Mouse (Mus musculus): ENCODE results near the gene Pold1. TPM values are rescaled to one million over a fixed set of nuclear protein-coding genes. Genes with fewer than 3 reads are reported as not detected.

The Pold1 gene
- polyA plus RNA-seq, 2 experiments, result 37.5 to 46.7 TPM

GRCm38 (mm10) chr7:44590402-44591347 is 42.0 kb upstream of the Pold1 start, which contains the start of gene Kcnc3:
Gene Kcnc3 (plus strand): TSS chr7:44590664.
- DNase-seq (ENCODE audit: low read depth in 3 of 3, low spot score in 3 of 3) (peak; percentile 54 to 66 (median 63)), ATAC-seq (ENCODE audit: insufficient read depth) (peak; percentile 91)
- H3K36me3 ChIP-seq (replicated peaks; ENCODE audit: control insufficient read depth, insufficient read depth, low read depth), result no peaks in the 10 kb centered on the region
- no peaks in the 10 kb centered on the region for H3K9me3 ChIP-seq (ENCODE audit: control insufficient read depth, low read length)
- peaks cover 80% of the 10 kb centered on the region for H3K27me3 ChIP-seq (ENCODE audit: control insufficient read depth, insufficient read depth, low read length)
- no peak within 1 kb of the TSS for H3K27ac ChIP-seq
- peak within 1 kb of the TSS; percentile 63 for H3K4me2 ChIP-seq (ENCODE audit: low read depth)
- peak within 1 kb of the TSS; percentile 10 to 45; a peak in 3 of 4 replicates for H3K4me3 ChIP-seq (ENCODE audit: insufficient read depth in 1 of 2, low read depth in 2 of 2, low read length in 2 of 2)
- no peak within 1 kb of the TSS for H3K9ac ChIP-seq (replicated peaks)
- H3K4me1 ChIP-seq (replicated peaks; ENCODE audit: control insufficient read depth in 2 of 2, insufficient read depth in 2 of 2, low read length in 1 of 2), result peaks cover 0 to 1% of the 10 kb centered on the region in 2 experiments; a peak in 1 of 4 replicates
- WGBS (ENCODE audit: insufficient replicate concordance), result 1% methylated on average over 80 of the region's 80 CpGs
- TF ChIP-seq CTCF (IDR thresholded peaks at IDR 0.05; ENCODE audit: low read depth) (no peak), EP300 (IDR thresholded peaks at IDR 0.05; ENCODE audit: low read depth) (no peak)

- H3K4me1 ChIP-seq (replicated peaks; ENCODE audit: control insufficient read depth in 2 of 2, insufficient read depth in 2 of 2, low read length in 1 of 2), result peaks cover 0 to 1% of the 10 kb centered on the region in 2 experiments; a peak in 1 of 4 replicates
- no peak for ATAC-seq (ENCODE audit: insufficient read depth)
- H3K9me3 ChIP-seq (ENCODE audit: control insufficient read depth, low read length), result no peaks in the 10 kb centered on the region
- H3K36me3 ChIP-seq (replicated peaks; ENCODE audit: control insufficient read depth, insufficient read depth, low read depth), result no peaks in the 10 kb centered on the region
- no peak for TF ChIP-seq CTCF (IDR thresholded peaks at IDR 0.05; ENCODE audit: low read depth)
- peaks cover 87% of the 10 kb centered on the region for H3K27me3 ChIP-seq (ENCODE audit: control insufficient read depth, insufficient read depth, low read length)
- H3K4me3 ChIP-seq (ENCODE audit: insufficient read depth in 1 of 2, low read depth in 2 of 2, low read length in 2 of 2), result no peak overlapping the region
- no peak overlapping the region for H3K9ac ChIP-seq (replicated peaks)
- no peak for DNase-seq (ENCODE audit: low read depth in 3 of 3, low spot score in 3 of 3)
- WGBS (ENCODE audit: insufficient replicate concordance), result 4% methylated on average over 13 of the region's 13 CpGs
- no peak overlapping the region for H3K27ac ChIP-seq
- H3K4me2 ChIP-seq (ENCODE audit: low read depth), result peak overlapping the region; percentile 14; the same call in 1 of the 2 replicates
Measured at GRCm38 (mm10) chr7:44589946-44590345, 41.3 kb upstream of the Pold1 start.

- no peak for TF ChIP-seq EP300 (IDR thresholded peaks at IDR 0.05; ENCODE audit: low read depth)
- TF ChIP-seq CTCF (IDR thresholded peaks at IDR 0.05; ENCODE audit: low read depth), result no peak
- Histone ChIP-seq H3K27me3 (ENCODE audit: control insufficient read depth, insufficient read depth, low read length) (peaks cover 88% of the 10 kb centered on the region), H3K4me1 (replicated peaks; ENCODE audit: control insufficient read depth in 2 of 2, insufficient read depth in 2 of 2, low read length in 1 of 2) (peaks cover 0 to 1% of the 10 kb centered on the region in 2 experiments; a peak in 1 of 4 replicates), H3K9ac (replicated peaks) (no peak overlapping the region), H3K27ac (no peak overlapping the region), H3K4me3 (ENCODE audit: insufficient read depth in 1 of 2, low read depth in 2 of 2, low read length in 2 of 2) (peak overlapping the region; percentile 31 to 44), H3K9me3 (ENCODE audit: control insufficient read depth, low read length) (no peaks in the 10 kb centered on the region), H3K36me3 (replicated peaks; ENCODE audit: control insufficient read depth, insufficient read depth, low read depth) (no peaks in the 10 kb centered on the region), H3K4me2 (ENCODE audit: low read depth) (peak overlapping the region; percentile 49)
- WGBS (ENCODE audit: insufficient replicate concordance), result under 1% methylated on average over 31 of the region's 33 CpGs
- peak in 1 of 3 experiments; percentile 24 for DNase-seq (ENCODE audit: low read depth in 3 of 3, low spot score in 3 of 3)
- ATAC-seq (ENCODE audit: insufficient read depth), result peak; percentile 11; the same call in 1 of the 2 replicates
Measured at GRCm38 (mm10) chr7:44589149-44589548, 40.5 kb upstream of the Pold1 start.

DNA sequence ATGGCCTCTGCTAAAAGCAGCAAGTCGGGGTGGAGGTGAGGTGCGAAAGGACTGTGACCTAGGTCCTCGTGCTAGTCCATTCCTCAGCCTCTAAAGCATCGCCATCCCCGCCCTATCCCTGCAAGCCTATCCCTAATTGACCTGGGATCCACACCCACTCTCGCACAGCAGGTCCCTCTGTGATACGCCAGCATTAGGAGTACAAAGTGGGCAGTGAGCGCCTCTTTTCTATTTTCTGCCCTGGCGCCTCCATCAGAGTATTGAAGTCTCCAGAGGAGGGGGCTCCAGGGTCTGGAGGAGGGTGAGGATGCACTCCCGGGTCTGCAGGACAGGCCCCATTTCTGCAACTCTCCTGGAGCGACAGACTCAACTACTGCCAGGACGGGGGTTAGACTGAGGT is 39.7 kb upstream of the Pold1 start:
- Histone ChIP-seq H3K9me3 (ENCODE audit: control insufficient read depth, low read length) (no peaks in the 10 kb centered on the region), H3K27ac (no peak overlapping the region), H3K4me1 (replicated peaks; ENCODE audit: control insufficient read depth in 2 of 2, insufficient read depth in 2 of 2, low read length in 1 of 2) (peaks cover 0 to 1% of the 10 kb centered on the region in 2 experiments; a peak in 1 of 4 replicates), H3K4me2 (ENCODE audit: low read depth) (no peak overlapping the region), H3K4me3 (ENCODE audit: insufficient read depth in 1 of 2, low read depth in 2 of 2, low read length in 2 of 2) (no peak overlapping the region), H3K27me3 (ENCODE audit: control insufficient read depth, insufficient read depth, low read length) (peaks cover 83% of the 10 kb centered on the region), H3K36me3 (replicated peaks; ENCODE audit: control insufficient read depth, insufficient read depth, low read depth) (no peaks in the 10 kb centered on the region), H3K9ac (replicated peaks) (no peak overlapping the region)
- no peak for TF ChIP-seq EP300 (IDR thresholded peaks at IDR 0.05; ENCODE audit: low read depth)
- TF ChIP-seq CTCF (IDR thresholded peaks at IDR 0.05; ENCODE audit: low read depth), result no peak
- WGBS (ENCODE audit: insufficient replicate concordance), result 7% methylated on average over 12 of the region's 12 CpGs
- no peak for ATAC-seq (ENCODE audit: insufficient read depth)
- DNase-seq (ENCODE audit: low read depth in 3 of 3, low spot score in 3 of 3), result no peak

DNA sequence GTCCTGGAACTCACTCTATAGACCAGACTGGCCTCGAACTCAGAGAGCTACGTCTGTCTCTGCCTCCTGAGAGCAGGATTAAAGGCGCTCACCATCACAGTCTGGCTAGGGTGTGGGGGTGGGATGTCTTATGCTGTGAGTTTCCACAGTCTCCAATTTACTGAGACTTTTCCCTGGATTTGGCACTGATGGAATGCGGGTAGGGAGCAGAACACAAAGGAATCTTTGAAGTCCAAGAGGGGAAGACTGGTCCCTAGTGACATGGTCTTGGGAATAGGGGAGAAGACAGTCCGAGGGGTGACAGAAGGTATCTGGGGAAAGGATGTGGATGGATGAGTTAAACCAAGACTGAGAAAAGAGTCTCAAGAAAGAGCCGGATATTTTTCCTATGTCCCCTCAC is 39.0 kb upstream of the Pold1 start:
- peaks cover 77% of the 10 kb centered on the region for H3K27me3 ChIP-seq (ENCODE audit: control insufficient read depth, insufficient read depth, low read length)
- H3K4me2 ChIP-seq (ENCODE audit: low read depth), result no peak overlapping the region
- H3K9me3 ChIP-seq (ENCODE audit: control insufficient read depth, low read length), result no peaks in the 10 kb centered on the region
- 30% methylated on average over 6 of the region's 6 CpGs for WGBS (ENCODE audit: insufficient replicate concordance)
- H3K4me1 ChIP-seq (replicated peaks; ENCODE audit: control insufficient read depth in 2 of 2, insufficient read depth in 2 of 2, low read length in 1 of 2), result peaks cover 0 to 1% of the 10 kb centered on the region in 2 experiments; a peak in 1 of 4 replicates
- no peak for DNase-seq (ENCODE audit: low read depth in 3 of 3, low spot score in 3 of 3)
- no peaks in the 10 kb centered on the region for H3K36me3 ChIP-seq (replicated peaks; ENCODE audit: control insufficient read depth, insufficient read depth, low read depth)
- ATAC-seq (ENCODE audit: insufficient read depth), result no peak
- no peak overlapping the region for H3K4me3 ChIP-seq (ENCODE audit: insufficient read depth in 1 of 2, low read depth in 2 of 2, low read length in 2 of 2)
- H3K27ac ChIP-seq, result no peak overlapping the region
- H3K9ac ChIP-seq (replicated peaks), result no peak overlapping the region
- TF ChIP-seq CTCF (IDR thresholded peaks at IDR 0.05; ENCODE audit: low read depth) (no peak), EP300 (IDR thresholded peaks at IDR 0.05; ENCODE audit: low read depth) (no peak)
